Mouse (Mus musculus): ENCODE measurements around the gene Thumpd2.

Thumpd2 gene

GRCm38 (mm10) chr17:81031830-81032442, 32.9 kb downstream of the Thumpd2 start:
- DNase-seq: no peak

DNA sequence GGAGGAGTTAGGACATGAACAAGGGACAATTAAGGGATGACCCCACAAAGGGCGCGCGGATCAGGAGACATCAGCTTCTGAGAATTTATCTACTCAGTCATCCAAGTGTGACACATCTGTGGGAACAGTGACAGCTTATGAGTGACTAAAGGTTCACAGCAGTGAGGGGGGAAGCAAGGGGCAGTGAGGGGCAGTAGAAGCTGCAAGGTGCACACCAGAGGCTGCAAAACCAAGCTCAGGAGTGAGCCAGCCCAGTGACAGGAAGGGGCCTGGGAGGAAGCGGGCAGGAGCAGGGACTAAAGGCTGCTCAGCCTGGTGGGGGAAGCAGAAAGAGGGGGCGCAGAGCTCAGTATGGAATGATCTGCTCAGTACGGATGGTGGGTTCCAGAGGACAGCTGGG, 37.6 kb downstream of the Thumpd2 start:
- no peak for DNase-seq

DNA sequence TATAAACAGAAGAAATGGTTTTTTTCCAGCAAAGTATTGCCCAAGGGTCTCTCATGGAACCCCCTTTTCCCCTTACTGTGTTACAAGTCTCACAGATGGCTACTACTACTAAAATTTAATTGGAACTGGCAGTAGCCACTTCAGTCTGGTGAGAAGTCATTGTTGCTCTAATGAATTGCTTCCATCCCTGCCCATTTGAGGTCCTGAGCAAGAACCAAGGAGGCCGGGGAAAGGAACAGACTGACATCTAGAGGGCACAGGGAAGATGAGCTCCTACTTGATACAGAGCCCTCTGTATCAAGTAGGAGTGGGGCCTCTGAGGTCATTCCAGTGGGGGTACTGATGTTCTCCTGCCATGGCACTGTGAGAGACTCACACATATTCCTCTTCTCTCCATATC, 47.8 kb downstream of the Thumpd2 start:
- no peak for DNase-seq

DNA sequence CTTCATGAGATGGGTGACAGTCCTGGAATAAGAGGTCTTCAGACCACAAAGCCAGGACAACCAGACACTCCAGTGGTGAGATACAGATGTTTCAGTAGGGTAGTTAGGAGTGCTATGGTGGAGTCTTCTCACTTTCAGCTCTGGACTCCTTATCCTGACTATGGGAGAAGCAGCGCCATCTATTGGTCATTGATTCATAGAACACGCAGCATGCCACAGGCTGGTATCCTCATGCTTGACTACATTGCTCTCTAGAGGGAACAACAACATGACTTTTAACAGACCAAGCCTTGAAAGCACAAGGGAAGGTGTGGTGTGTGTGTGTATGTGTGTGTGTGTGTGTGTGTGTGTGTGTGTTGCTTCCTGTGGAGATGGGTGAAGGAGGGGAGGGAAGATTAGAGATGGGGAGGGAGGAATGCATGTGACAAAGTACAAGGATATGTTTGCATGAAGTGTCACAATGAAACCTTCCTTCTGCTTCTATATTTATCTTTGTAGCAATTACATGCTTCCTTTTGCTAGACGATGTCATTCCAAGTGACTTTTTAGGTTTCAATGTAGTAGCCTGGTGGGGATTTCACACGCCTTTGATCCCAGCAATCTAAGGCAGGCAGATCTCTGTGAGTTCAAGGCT, 49.0 kb downstream of the Thumpd2 start:
- peak; percentile 60 for DNase-seq

DNA sequence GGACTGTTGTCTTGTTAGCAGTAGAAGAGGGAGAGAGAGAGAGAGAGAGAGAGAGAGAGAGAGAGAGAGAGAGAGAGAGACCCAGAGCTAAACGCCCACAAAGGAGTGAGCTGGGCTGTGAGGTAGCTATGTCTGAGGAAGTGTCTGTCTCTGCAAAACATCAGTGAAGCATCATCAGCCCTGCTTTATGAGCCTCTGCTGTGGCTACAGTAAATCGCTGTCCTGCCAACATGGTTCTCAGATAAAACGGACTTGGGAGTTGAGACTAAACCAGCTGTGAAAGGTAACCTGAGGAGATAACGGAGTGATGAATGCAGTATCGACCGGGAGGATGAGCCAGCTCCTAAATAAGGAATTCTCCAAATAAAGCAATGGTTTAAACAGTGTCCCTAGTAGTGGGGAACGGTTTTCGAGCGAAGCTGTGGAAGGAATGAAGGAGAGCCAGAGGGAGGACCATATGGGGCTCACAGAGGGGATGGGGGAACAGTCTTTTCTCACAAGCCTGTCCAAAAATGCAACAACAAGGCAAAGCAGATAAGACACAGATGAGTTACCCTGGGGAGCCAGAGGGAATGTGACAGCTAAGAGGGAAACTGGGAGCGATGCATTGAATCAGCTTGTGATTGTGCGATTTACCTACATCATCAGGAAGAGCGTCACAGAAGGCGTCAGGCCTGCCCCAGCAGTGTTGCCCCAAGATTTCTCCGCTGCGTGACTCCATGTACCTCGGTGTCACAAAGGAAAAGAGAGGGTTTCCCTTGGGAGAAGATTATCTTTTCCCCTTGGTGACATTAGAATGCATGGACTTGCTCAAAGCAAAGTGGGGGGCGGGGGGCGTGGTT, 53.8 kb downstream of the Thumpd2 start:
- DNase-seq: no peak

- no peak for DNase-seq
Measured at GRCm38 (mm10) chr17:81010199-81010598, 54.7 kb downstream of the Thumpd2 start.

- no peak for DNase-seq
Measured at GRCm38 (mm10) chr17:81009112-81009511, 55.8 kb downstream of the Thumpd2 start.

DNA sequence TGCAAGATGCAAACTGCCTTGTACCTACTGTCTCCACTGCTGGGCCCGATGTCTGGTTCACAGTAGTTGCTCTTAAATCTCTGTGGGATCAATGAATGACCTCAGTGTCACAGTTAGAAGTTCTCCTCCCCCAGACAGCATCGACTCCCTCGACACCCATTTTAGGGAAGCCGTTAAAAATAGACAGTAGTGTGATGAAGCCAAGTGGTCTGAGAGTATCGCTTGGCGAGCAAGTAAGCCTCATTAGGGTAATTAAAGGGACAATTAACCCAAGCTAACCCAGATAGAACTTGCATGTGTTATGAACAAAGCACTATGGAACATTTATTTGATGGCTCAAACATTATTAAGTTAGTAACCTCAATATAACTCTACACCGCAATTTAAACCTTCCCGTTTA, 59.6 kb downstream of the Thumpd2 start:
- DNase-seq: no peak

DNA sequence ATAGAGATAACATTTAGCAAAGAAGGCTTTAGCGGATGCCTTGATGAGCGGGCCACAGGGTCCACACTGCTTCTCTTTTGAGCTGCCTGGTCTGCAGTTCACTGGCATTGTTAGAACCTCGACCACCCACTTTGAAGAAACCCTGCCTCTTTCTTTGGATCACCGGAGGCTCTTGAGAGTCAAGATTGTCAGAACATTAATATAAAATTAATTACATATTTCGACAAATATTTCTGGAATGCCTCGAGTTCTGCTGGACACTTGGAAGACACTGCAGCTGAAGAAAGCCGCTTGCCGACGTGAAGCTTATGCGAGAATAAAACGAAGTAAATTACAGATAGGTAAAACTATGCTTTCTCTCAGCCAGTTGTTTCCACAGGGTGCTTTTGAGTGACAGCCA, 60.4 kb downstream of the Thumpd2 start:
- no peak for DNase-seq

DNA sequence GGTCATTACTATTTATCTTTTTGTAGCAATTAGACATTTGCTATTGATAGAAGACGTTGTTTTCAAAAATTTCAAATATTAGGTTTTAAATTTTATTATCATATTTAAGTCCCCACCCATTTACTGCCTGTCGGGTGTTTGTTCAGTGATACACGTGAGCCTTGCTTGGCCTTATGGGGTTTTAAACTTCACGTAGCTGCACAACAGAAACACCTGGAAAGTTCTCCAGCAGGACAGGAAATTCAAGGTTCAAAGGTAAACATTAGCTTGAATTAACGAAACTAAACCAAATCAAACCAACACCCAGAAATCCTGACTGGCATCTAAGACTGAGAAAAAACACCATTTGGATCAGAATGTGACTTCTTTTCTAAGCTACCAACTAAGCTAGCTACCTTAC, 62.8 kb downstream of the Thumpd2 start:
- no peak for DNase-seq

DNA sequence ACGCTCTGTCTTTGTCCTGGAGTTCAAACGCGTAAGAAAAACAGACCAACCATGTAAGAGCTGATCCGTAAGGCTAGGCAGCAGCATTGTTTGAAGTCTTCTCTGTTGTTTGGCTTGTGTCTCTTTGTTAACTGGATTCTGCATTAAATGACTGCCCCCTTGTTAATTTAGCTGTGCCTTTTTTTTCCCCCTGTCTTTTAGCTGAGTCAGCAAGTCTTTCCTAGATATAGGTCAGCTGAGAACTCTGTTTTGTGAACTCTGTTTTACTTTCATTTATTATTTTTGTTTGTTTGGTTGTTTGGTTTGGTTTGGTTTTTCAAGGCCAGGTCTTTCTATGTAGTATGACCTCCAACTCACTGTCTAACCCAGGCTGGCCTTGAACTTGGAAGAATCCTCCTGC, 63.2 kb downstream of the Thumpd2 start:
- DNase-seq: no peak

- no peak for DNase-seq
Measured at GRCm38 (mm10) chr17:81001010-81001409, 63.9 kb downstream of the Thumpd2 start.

DNA sequence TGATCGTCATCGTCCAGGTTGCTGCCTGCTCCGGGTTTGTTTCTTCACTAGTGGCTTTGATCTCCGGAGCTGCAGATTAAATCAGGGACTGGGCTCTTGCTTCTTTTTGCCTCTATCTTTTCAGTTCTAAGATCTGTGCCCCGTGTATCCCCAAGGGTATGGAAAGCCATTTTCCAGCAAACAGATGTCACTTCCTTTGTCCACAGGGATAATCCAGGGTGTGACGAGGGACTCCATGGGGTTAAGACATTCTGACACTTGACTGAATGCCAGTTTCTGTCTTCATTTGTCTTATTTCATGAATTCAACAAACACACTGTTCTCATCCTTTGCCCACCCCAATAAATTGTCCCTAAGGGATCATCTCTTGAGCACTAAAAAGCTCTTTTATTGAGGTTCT, 65.9 kb downstream of the Thumpd2 start:
- DNase-seq: no peak

DNA sequence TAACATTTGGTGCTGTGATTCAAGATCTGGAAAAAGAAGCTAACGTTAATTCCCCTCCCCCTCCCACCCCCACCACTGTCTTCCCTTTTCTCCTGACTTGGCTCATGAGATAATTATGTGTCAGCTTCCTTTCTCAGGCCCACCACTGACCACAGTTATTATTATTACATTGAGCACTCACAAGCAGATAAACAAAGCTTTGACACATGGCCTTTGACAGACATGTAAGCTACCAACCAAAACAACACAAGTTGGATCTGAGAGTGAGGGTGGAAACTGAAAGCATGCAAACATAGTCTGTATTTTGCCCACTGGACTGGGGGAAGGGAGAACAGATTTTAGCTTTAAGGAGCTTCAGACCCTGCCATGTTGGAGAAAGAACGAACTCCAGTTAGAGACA, 67.7 kb downstream of the Thumpd2 start:
- no peak for DNase-seq

DNA sequence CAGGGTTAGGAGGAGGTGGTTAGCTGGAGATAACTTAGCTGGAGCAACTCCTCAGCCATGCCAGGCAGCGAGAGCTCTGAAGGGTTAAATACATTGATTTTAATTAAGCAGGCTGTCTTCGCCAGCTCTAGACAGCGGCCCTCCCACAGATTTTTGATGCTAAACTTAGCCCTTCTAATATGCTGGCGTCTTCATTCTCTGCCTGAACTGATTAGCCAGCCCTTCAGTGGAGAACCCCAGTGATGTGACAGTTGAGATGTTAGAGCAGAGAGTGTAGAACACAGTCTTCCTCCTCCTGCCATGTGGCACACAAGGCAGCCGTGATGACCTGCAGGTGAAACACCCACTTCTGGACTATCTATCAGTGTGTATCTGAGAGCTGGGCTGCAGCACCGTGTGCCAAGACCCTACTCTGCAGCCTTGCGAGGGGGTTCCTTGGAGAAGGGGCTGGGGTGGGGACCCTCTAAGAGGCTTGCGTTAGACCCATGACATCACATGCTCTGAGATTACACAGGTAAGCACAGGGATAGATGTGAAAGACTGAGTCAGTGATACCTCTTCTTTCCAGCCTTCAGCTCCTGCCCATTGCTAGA, 73.3 kb downstream of the Thumpd2 start:
- no peak for DNase-seq

- DNase-seq: no peak
Measured at GRCm38 (mm10) chr17:80982976-80983375, 81.9 kb downstream of the Thumpd2 start.

GRCm38 (mm10) chr17:80982412-80982787, 82.5 kb downstream of the Thumpd2 start:
- DNase-seq: peak; percentile 96

DNA sequence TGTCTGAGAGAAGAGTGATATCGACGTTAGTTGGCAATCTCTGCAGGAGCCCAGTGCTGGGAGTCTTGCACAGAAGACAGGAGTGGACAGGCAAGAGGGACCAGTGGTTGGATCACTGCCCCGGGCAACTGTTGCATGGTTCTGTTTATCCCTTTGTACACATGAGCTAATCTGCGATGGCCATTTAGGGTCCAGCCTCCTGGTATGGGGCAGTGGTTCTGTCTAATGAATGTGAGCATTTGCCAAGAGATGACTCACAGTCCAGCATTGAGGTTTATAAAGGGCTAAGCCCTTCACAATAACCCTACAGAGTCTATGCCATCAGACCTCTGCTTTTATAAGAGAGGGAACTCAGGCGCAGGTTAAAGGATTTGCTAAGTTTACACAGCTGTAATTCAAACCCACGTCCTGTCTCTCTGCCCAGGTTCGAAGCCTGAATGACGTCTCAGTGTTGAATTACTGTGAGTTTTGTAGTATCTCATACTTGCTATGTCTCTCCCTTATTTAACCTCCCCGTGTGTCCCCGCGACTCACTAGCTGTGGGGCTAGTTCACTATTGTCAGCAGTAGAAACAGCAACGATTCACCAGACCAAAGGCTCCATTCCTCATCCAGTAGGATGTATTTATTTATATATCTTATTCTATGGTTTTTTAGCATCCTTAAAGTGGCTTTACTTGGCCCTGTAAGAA, 83.0 kb downstream of the Thumpd2 start:
- peak; percentile 85 for DNase-seq

DNA sequence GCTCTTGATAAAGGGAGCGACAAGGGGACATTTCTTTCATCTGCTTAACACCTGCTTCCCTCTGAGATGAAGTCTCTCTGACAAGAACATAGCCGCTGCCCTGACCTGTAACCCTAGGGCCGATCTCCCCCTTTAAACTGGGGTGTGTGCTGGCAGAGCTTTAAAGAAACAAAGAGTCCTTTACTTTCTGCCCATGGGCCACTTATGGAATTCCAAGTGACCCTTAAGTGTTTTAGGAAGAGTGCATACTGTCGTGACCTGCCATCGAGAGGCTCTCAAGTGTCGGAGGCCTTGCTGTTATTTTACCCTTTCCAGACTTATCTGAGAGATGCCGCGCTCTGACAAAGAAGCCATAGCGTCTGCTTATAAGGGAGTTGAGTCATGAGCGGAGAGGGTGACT, 84.8 kb downstream of the Thumpd2 start:
- no peak for DNase-seq

DNA sequence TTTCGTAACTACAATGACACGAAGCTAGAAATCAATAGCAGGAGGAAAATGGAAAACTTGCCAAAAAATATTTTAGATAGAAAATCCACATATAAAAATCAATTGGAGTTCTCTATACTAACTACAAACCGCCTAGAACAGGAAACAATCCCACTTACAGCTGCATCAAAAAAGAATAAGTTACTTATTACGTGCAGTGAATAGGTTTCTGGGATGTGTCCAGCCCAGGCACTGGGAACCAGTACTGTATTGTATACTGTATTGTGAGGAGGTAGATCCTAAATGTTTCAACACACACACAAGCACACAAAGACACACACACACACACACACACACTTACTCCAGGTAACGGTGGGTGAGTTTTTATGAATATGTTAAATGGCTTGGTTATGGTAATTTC, 87.6 kb downstream of the Thumpd2 start:
- DNase-seq: no peak
